Mouse (Mus musculus) midbrain, postnatal 0 days (tissue): ENCODE data around the gene Xpo4. TPM values are rescaled to one million over a fixed set of nuclear protein-coding genes. Genes with fewer than 3 reads are reported as not detected.

Experiments
- ATAC-seq: fragments of 200-750 bp; cut with Nextera tagmentation; 2 replicates; pipeline ENCODE4 v1.8.0; 2017; ENCODE audit warnings: moderate number of reproducible peaks, mild to moderate bottlenecking, moderate TSS enrichment, moderate library complexity; ENCODE audit not compliant: low FRiP score
- DNase-seq: peaks from one replicate; pipeline ENCODE4 v3.0.0-alpha.2; 2015; ENCODE audit warnings: low spot score
- H3K27ac ChIP-seq: fragments of 300-500 bp; sonication (generic); 2 replicates; pipeline ENCODE4 v1.5.1; 2014; ENCODE audit warnings: low read depth, mild to moderate bottlenecking, low read length, mixed read lengths
- H3K27me3 ChIP-seq: fragments of 300-500 bp; sonication (generic); 2 replicates; pipeline ENCODE4 v1.6.1; 2014; ENCODE audit warnings: low read length, control low read depth, mixed read lengths; ENCODE audit not compliant: insufficient read depth
- H3K36me3 ChIP-seq: fragments of 300-500 bp; sonication (generic); 2 replicates; pipeline ENCODE4 v1.6.1; 2014; ENCODE audit warnings: low read length, control low read depth, mixed read lengths; ENCODE audit not compliant: insufficient read depth
- H3K4me1 ChIP-seq: fragments of 300-500 bp; sonication (generic); 2 replicates; pipeline ENCODE4 v1.6.1; 2014; ENCODE audit warnings: mild to moderate bottlenecking, control low read depth, antibody characterized with exemption, low read length, mixed read lengths; ENCODE audit not compliant: insufficient read depth
- H3K4me2 ChIP-seq: fragments of 300-500 bp; sonication (generic); 2 replicates; pipeline ENCODE4 v1.6.1; 2014; ENCODE audit warnings: low read depth, mild to moderate bottlenecking, low read length, mixed read lengths; ENCODE audit not compliant: poor library complexity, severe bottlenecking
- H3K4me3 ChIP-seq: fragments of 300-500 bp; sonication (generic); 2 replicates; pipeline ENCODE4 v1.5.1; 2014; ENCODE audit warnings: low read depth, mild to moderate bottlenecking, low read length, moderate library complexity
- H3K9ac ChIP-seq: fragments of 300-500 bp; sonication (generic); replicated peaks from 2 replicates; pipeline ENCODE4 v1.6.1; 2014; ENCODE audit warnings: mild to moderate bottlenecking, low read length, moderate library complexity, mixed read lengths; ENCODE audit not compliant: poor library complexity, severe bottlenecking
- H3K9me3 ChIP-seq: fragments of 300-500 bp; sonication (generic); 2 replicates; pipeline ENCODE4 v1.6.1; 2016; ENCODE audit warnings: low read length, control low read depth
- CTCF ChIP-seq: IDR thresholded peaks from 2 replicates; pipeline ENCODE4 v1.5.1; 2016; ENCODE audit warnings: antibody characterized with exemption, mild to moderate bottlenecking
- WGBS: fragments of 180-500 bp; shearing (Covaris S2); extraction: QIAGEN DNeasy Blood & Tissue Kit; methylation state at CpG from one replicate; pipeline ENCODE4 v1.1.7; 2014; 5-methylcytosine and 5-hydroxymethylcytosine counted together
- polyA plus RNA-seq: library from polyadenylated mRNA; unstranded; fragments of >200 nt; fragmentation: Nextera tagmentation; extraction: Ambion mirVana; gene quantifications from 2 replicates; pipeline ENCODE4 v1.2.1, GENCODE M21; 2015
- total RNA-seq: library from RNA; depleted of rRNA; stranded (reverse); fragments of >200 nt; gene quantifications from 2 replicates; pipeline ENCODE4 v1.2.3, GENCODE M21; 2014

Gene Xpo4
- total and polyA plus RNA-seq, 2 experiments from 2014 or later, result 11.3 to 11.7 TPM

- Histone ChIP-seq H3K4me1 (peaks cover 5% of the 10 kb centered on the region; the same call in 1 of the 2 replicates), H3K4me3 (no peak overlapping the region), H3K27ac (no peak overlapping the region), H3K27me3 (no peaks in the 10 kb centered on the region), H3K9ac (no peak overlapping the region), H3K36me3 (peaks cover 12% of the 10 kb centered on the region), H3K9me3 (no peaks in the 10 kb centered on the region), H3K4me2 (no peak overlapping the region)
- no peak for DNase-seq
- no peak for TF ChIP-seq CTCF
- 88% methylated on average over 11 of the region's 11 CpGs for WGBS
- ATAC-seq, result no peak
These were observed 124.5 kb downstream of the Xpo4 start for GRCm38 (mm10) chr14:57540683-57541082.

- H3K27me3 ChIP-seq, result no peaks in the 10 kb centered on the region
- H3K4me3 ChIP-seq, result no peak overlapping the region
- H3K4me2 ChIP-seq, result no peak overlapping the region; the same call in 1 of the 2 replicates
- DNase-seq, result peak; percentile 33
- no peaks in the 10 kb centered on the region for H3K9me3 ChIP-seq
- peaks cover 15% of the 10 kb centered on the region; the same call in 1 of the 2 replicates for H3K4me1 ChIP-seq
- no peak overlapping the region; the same call in 1 of the 2 replicates for H3K9ac ChIP-seq
- 0 out of 2 replicates have a peak, but pooled peaks cover 2% of the 10 kb centered on the region for H3K36me3 ChIP-seq
- TF ChIP-seq CTCF, result no peak
- no peak overlapping the region for H3K27ac ChIP-seq
- WGBS, result 17% methylated on average over 16 of the region's 16 CpGs
- ATAC-seq, result no peak
These were observed 127.8 kb downstream of the Xpo4 start for GRCm38 (mm10) chr14:57537261-57538015.

- H3K4me3 ChIP-seq, result no peak overlapping the region
- DNase-seq, result no peak
- H3K27me3 ChIP-seq, result no peaks in the 10 kb centered on the region
- H3K4me1 ChIP-seq, result peaks cover 15% of the 10 kb centered on the region; the same call in 1 of the 2 replicates
- WGBS, result 33% methylated on average over 9 of the region's 9 CpGs
- H3K4me2 ChIP-seq, result no peak overlapping the region
- H3K9me3 ChIP-seq, result no peaks in the 10 kb centered on the region
- H3K9ac ChIP-seq, result no peak overlapping the region
- no peak overlapping the region for H3K27ac ChIP-seq
- H3K36me3 ChIP-seq, result no peaks in the 10 kb centered on the region
- no peak for ATAC-seq
- TF ChIP-seq CTCF, result no peak
These were observed 128.4 kb downstream of the Xpo4 start for GRCm38 (mm10) chr14:57536820-57537219.

- no peaks in the 10 kb centered on the region for H3K9me3 ChIP-seq
- no peak overlapping the region for H3K9ac ChIP-seq
- no peak for TF ChIP-seq CTCF
- peaks cover 4% of the 10 kb centered on the region; the same call in 1 of the 2 replicates for H3K36me3 ChIP-seq
- peaks cover 15% of the 10 kb centered on the region; the same call in 1 of the 2 replicates for H3K4me1 ChIP-seq
- no peaks in the 10 kb centered on the region for H3K27me3 ChIP-seq
- H3K27ac ChIP-seq, result no peak overlapping the region
- H3K4me2 ChIP-seq, result no peak overlapping the region
- WGBS, result 45% methylated on average over 6 of the region's 6 CpGs
- no peak overlapping the region for H3K4me3 ChIP-seq
- DNase-seq, result peak; percentile 65
- ATAC-seq, result no peak
These were observed 129.6 kb downstream of the Xpo4 start for GRCm38 (mm10) chr14:57535646-57536045.

GRCm38 (mm10) chr14:57534961-57535360 lies 130.3 kb downstream of the Xpo4 start:
- H3K9me3 ChIP-seq, result no peaks in the 10 kb centered on the region

GRCm38 (mm10) chr14:57534346-57534745 lies 130.9 kb downstream of the Xpo4 start:
- Histone ChIP-seq H3K9ac (no peak overlapping the region), H3K27ac (0 out of 2 replicates have a peak overlapping the region, but pooled peaks have one; percentile 9), H3K27me3 (no peaks in the 10 kb centered on the region), H3K4me2 (no peak overlapping the region), H3K9me3 (no peaks in the 10 kb centered on the region), H3K4me3 (no peak overlapping the region), H3K36me3 (peaks cover 4% of the 10 kb centered on the region; the same call in 1 of the 2 replicates), H3K4me1 (peaks cover 15% of the 10 kb centered on the region; the same call in 1 of the 2 replicates)
- no peak for DNase-seq
- no peak for TF ChIP-seq CTCF
- no peak for ATAC-seq
- WGBS, result 12% methylated on average over 5 of the region's 5 CpGs

More at GRCm38 (mm10) chr14:57534961-57535360, 130.3 kb downstream of the Xpo4 start:
- ATAC-seq (no peak; the same call in 1 of the 2 replicates), DNase-seq (peak; percentile 72)
- WGBS, result 14% methylated on average over 8 of the region's 8 CpGs
- H3K27me3 ChIP-seq, result no peaks in the 10 kb centered on the region
- H3K4me1 ChIP-seq, result peaks cover 15% of the 10 kb centered on the region; the same call in 1 of the 2 replicates
- H3K27ac ChIP-seq, result 0 out of 2 replicates have a peak overlapping the region, but pooled peaks have one; percentile 9
- no peak overlapping the region for H3K4me2 ChIP-seq
- no peak overlapping the region for H3K9ac ChIP-seq
- H3K4me3 ChIP-seq, result no peak overlapping the region
- TF ChIP-seq CTCF, result no peak
- peaks cover 4% of the 10 kb centered on the region; the same call in 1 of the 2 replicates for H3K36me3 ChIP-seq
